Mouse (Mus musculus) CH12.LX (cell line): ENCODE results near the gene Rragc. TPM values are rescaled to one million over a fixed set of nuclear protein-coding genes. Genes with fewer than 3 reads are reported as not detected.

Source experiments
- DNase-seq: peaks from one replicate; pipeline ENCODE4 v3.0.0-alpha.2; 2013; ENCODE audit errors: extremely low read depth
- H3K27ac ChIP-seq: 2 replicates; pipeline ENCODE4 v1.5.1; 2012; ENCODE audit warnings: low read depth, mild to moderate bottlenecking, control low read depth, moderate library complexity; ENCODE audit not compliant: insufficient read depth
- H3K27me3 ChIP-seq: replicated peaks from 2 replicates; pipeline ENCODE3; 2012; ENCODE audit warnings: inconsistent platforms
- H3K36me3 ChIP-seq, 2 experiments: replicated peaks in 1 of 2; 2 replicates each; pipeline versions ENCODE3 to v1.6.1; 2012; ENCODE audit warnings: inconsistent platforms in 1 of 2, low read length in 1 of 2, mild to moderate bottlenecking in 1 of 2, mixed read lengths in 1 of 2, moderate library complexity in 1 of 2; ENCODE audit not compliant: control insufficient read depth in 1 of 2, insufficient read depth in 1 of 2
- H3K4me1 ChIP-seq, 2 experiments: 2 replicates each; pipeline ENCODE4 v1.6.1; 2012; ENCODE audit warnings: inconsistent platforms in 1 of 2, moderate library complexity in 1 of 2; ENCODE audit not compliant: insufficient read depth in 2 of 2, control insufficient read depth in 1 of 2
- H3K4me2 ChIP-seq: 2 replicates; pipeline ENCODE4 v1.6.1; 2012; ENCODE audit warnings: low read depth, mild to moderate bottlenecking, control low read depth; ENCODE audit not compliant: poor library complexity, insufficient read depth, severe bottlenecking
- H3K4me3 ChIP-seq, 3 experiments: fragments of 150-350 bp in 1 of 3; sonication (generic) in 1 of 3; replicated peaks in 1 of 3; 2 replicates each; pipeline versions ENCODE3 to v1.5.1; 2011 to 2012; ENCODE audit warnings: low read depth in 2 of 3, low read length in 2 of 3, mild to moderate bottlenecking in 2 of 3, moderate library complexity in 2 of 3, control low read depth in 1 of 3, improper control_type of control experiment in 1 of 3, inconsistent platforms in 1 of 3, mixed read lengths in 1 of 3; ENCODE audit not compliant: poor library complexity in 1 of 3
- H3K79me2 ChIP-seq: replicated peaks from 2 replicates; pipeline ENCODE4 v1.6.1; 2012; ENCODE audit warnings: mild to moderate bottlenecking, moderate library complexity; ENCODE audit not compliant: control insufficient read depth, poor library complexity, insufficient read depth, severe bottlenecking; ENCODE audit errors: extremely low read depth
- H3K9ac ChIP-seq: 2 replicates; pipeline ENCODE4 v1.6.1; 2012; ENCODE audit warnings: low read depth, mild to moderate bottlenecking, control low read depth, moderate library complexity; ENCODE audit not compliant: insufficient read depth
- H3K9me3 ChIP-seq: replicated peaks from 2 replicates; pipeline ENCODE3; 2012; ENCODE audit warnings: low read length, inconsistent platforms, mixed read lengths
- CTCF ChIP-seq, 2 experiments: IDR thresholded peaks in 1 of 2; conservative IDR thresholded peaks in 1 of 2; 2 replicates each; pipeline ENCODE4 v1.5.1; 2011 to 2012; ENCODE audit warnings: low read depth in 2 of 2, low read length in 2 of 2, improper control_type of control experiment in 1 of 2, inconsistent platforms in 1 of 2, mild to moderate bottlenecking in 1 of 2, moderate library complexity in 1 of 2
- E2F4 ChIP-seq: IDR thresholded peaks from 2 replicates; pipeline ENCODE4 v1.6.1; 2011; ENCODE audit warnings: low read depth, low read length, improper control_type of control experiment; ENCODE audit not compliant: insufficient replicate concordance
- EP300 ChIP-seq: IDR thresholded peaks from 2 replicates; pipeline ENCODE4 v1.6.1; 2011; ENCODE audit warnings: low read length, improper control_type of control experiment
- GABPA ChIP-seq: IDR thresholded peaks from 2 replicates; pipeline ENCODE4 v1.6.1; 2012; ENCODE audit warnings: low read depth, low read length, improper control_type of control experiment, inconsistent platforms; ENCODE audit not compliant: insufficient replicate concordance
- HCFC1 ChIP-seq: IDR thresholded peaks from 2 replicates; pipeline ENCODE4 v1.6.1; 2012; ENCODE audit warnings: low read depth, mild to moderate bottlenecking, inconsistent platforms, low read length, improper control_type of control experiment
- IRF4 ChIP-seq: IDR thresholded peaks from 2 replicates; pipeline ENCODE4 v1.6.1; 2014; ENCODE audit warnings: low read depth, mild to moderate bottlenecking, inconsistent platforms, low read length, improper control_type of control experiment
- JUN ChIP-seq: IDR thresholded peaks from 2 replicates; pipeline ENCODE4 v1.6.1; 2011; ENCODE audit warnings: low read depth, mild to moderate bottlenecking, low read length, improper control_type of control experiment, moderate library complexity; ENCODE audit not compliant: insufficient read depth
- JUND ChIP-seq: conservative IDR thresholded peaks from 2 replicates; pipeline ENCODE4 v1.6.1; 2011; ENCODE audit warnings: low read depth, low read length, improper control_type of control experiment
- KAT2A ChIP-seq: IDR thresholded peaks from 2 replicates; pipeline ENCODE4 v1.6.1; 2012; ENCODE audit warnings: low read length, improper control_type of control experiment, inconsistent platforms; ENCODE audit not compliant: insufficient replicate concordance
- MEF2A ChIP-seq: IDR thresholded peaks from 2 replicates; pipeline ENCODE4 v1.6.1; 2014; ENCODE audit warnings: low read depth, mild to moderate bottlenecking, inconsistent platforms, low read length, improper control_type of control experiment, borderline replicate concordance
- MXI1 ChIP-seq: IDR thresholded peaks from 2 replicates; pipeline ENCODE4 v1.6.1; 2011; ENCODE audit warnings: mild to moderate bottlenecking, low read depth, low read length, improper control_type of control experiment
- MYC ChIP-seq: IDR thresholded peaks from 2 replicates; pipeline ENCODE4 v1.6.1; 2011; ENCODE audit warnings: low read depth, mild to moderate bottlenecking, improper control_type of control experiment, low read length
- NELFE ChIP-seq: IDR thresholded peaks from 2 replicates; pipeline ENCODE4 v1.6.1; 2011; ENCODE audit warnings: low read depth, low read length, improper control_type of control experiment
- PAX5 ChIP-seq: IDR thresholded peaks from 2 replicates; pipeline ENCODE4 v1.6.1; 2012; ENCODE audit warnings: low read length, inconsistent platforms, mixed read lengths
- POLR2AphosphoS2 ChIP-seq: IDR thresholded peaks from 2 replicates; pipeline ENCODE4 v1.6.1; 2011; ENCODE audit warnings: low read depth, low read length, improper control_type of control experiment
- RAD21 ChIP-seq: IDR thresholded peaks from 2 replicates; pipeline ENCODE4 v1.6.1; 2011; ENCODE audit warnings: low read depth, mild to moderate bottlenecking, low read length, improper control_type of control experiment, moderate library complexity
- SIN3A ChIP-seq: IDR thresholded peaks from 2 replicates; pipeline ENCODE4 v1.6.1; 2012; ENCODE audit warnings: low read length, improper control_type of control experiment, inconsistent platforms
- SMC3 ChIP-seq: IDR thresholded peaks from 2 replicates; pipeline ENCODE4 v1.6.1; 2011; ENCODE audit warnings: low read depth, low read length, improper control_type of control experiment
- UBTF ChIP-seq: IDR thresholded peaks from 2 replicates; pipeline ENCODE4 v1.6.1; 2012; ENCODE audit warnings: low read depth, mild to moderate bottlenecking, inconsistent platforms, low read length, improper control_type of control experiment, moderate library complexity
- USF1 ChIP-seq: IDR thresholded peaks from 2 replicates; pipeline ENCODE4 v1.6.1; 2014; ENCODE audit warnings: low read depth, mild to moderate bottlenecking, inconsistent platforms, low read length, improper control_type of control experiment
- USF2 ChIP-seq: conservative IDR thresholded peaks from 2 replicates; pipeline ENCODE4 v1.6.1; 2011; ENCODE audit warnings: low read depth, low read length, improper control_type of control experiment
- ZKSCAN1 ChIP-seq: IDR thresholded peaks from 2 replicates; pipeline ENCODE4 v1.6.1; 2012; ENCODE audit warnings: low read depth, inconsistent platforms, low read length, improper control_type of control experiment, borderline replicate concordance
- ZMIZ1 ChIP-seq: IDR thresholded peaks from 2 replicates; pipeline ENCODE4 v1.6.1; 2012; ENCODE audit warnings: low read depth, mild to moderate bottlenecking, inconsistent platforms, low read length, improper control_type of control experiment
- dilution Hi-C: fragments of 300-500 bp; cut with MboI; formaldehyde crosslinking; loops from 2 replicates; pipeline ENCODE4 v1.14.3; 2020; ENCODE audit warnings: low sequenced_read_pairs; ENCODE audit not compliant: extremely low pct_unique_long_range_greater_than_20kb, extremely low pct_ligation_motif_present
- in situ Hi-C: fragments of 300-500 bp; cut with MboI; formaldehyde crosslinking; loops from 3 replicates; pipeline ENCODE4 v1.14.3; 2019; ENCODE audit warnings: low sequenced_read_pairs, low pct_ligation_motif_present, low pct_unique_long_range_greater_than_20kb, mixed read lengths
- polyA plus RNA-seq: library from polyadenylated mRNA; unstranded; fragments of >175 nt; gene quantifications from 2 replicates; pipeline ENCODE4 v1.2.1, GENCODE M21; 2012; ENCODE audit warnings: low read depth; ENCODE audit not compliant: insufficient read length
- total RNA-seq, 2 experiments: library from RNA; depleted of rRNA; stranded (reverse); fragments of 300-350 nt in 1 of 2; fragments of >200 nt in 1 of 2; gene quantifications; 2 replicates each; pipeline ENCODE4 v1.2.3; 2012 to 2014

Rragc gene
- total and polyA plus RNA-seq, 3 experiments = 24.0 to 67.6 (median 49.1) TPM

DNA sequence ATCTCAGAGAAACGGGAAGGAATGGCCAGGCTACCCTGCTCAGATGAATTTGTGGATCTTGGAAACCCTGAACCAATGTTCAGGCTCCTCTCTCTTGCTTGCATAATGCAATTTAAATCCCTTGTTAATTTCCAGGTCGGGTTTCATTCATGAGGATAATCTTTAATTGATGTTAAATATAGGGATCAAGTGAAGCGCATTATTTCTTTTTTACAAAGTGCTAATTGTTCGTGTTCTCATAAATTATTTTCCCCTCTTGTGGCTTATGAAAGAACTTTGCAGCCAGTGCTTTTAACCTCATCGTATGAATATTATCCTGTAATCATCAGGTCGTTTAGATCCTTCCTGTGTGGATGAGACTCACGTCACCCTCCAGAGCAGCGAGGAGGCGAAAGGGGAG is 45.5 kb downstream of the Rragc start:
- dilution Hi-C loops (no loop called here), in situ Hi-C loops (loop anchor here (25.0 kb wide), 1 partner anchor 175 kb away; no protein-coding TSS in a partner anchor)
- no peaks in the 10 kb centered on the region for H3K4me1 ChIP-seq
- H3K27ac ChIP-seq = no peak overlapping the region
- no peak overlapping the region for H3K4me2 ChIP-seq
- no peaks in the 10 kb centered on the region for H3K79me2 ChIP-seq
- DNase-seq = no peak
- no peaks in the 10 kb centered on the region for H3K9me3 ChIP-seq
- H3K36me3 ChIP-seq = no peaks in the 10 kb centered on the region
- no peak overlapping the region for H3K9ac ChIP-seq
- TF ChIP-seq MYC (no peak), HCFC1 (no peak), PAX5 (no peak), SIN3A (no peak), EP300 (no peak), MXI1 (no peak), ZKSCAN1 (no peak), USF1 (no peak), RAD21 (no peak), ZMIZ1 (no peak), JUND (no peak), CTCF (conservative IDR thresholded peaks at IDR 0.05 in 1 of 2, IDR thresholded peaks at IDR 0.05 in 1 of 2; ENCODE audit: low read depth in 2 of 2, low read length in 2 of 2) (no peak), KAT2A (no peak), IRF4 (no peak), JUN (no peak), POLR2AphosphoS2 (no peak)
- peaks cover 93% of the 10 kb centered on the region for H3K27me3 ChIP-seq
- H3K4me3 ChIP-seq = no peak overlapping the region

DNA sequence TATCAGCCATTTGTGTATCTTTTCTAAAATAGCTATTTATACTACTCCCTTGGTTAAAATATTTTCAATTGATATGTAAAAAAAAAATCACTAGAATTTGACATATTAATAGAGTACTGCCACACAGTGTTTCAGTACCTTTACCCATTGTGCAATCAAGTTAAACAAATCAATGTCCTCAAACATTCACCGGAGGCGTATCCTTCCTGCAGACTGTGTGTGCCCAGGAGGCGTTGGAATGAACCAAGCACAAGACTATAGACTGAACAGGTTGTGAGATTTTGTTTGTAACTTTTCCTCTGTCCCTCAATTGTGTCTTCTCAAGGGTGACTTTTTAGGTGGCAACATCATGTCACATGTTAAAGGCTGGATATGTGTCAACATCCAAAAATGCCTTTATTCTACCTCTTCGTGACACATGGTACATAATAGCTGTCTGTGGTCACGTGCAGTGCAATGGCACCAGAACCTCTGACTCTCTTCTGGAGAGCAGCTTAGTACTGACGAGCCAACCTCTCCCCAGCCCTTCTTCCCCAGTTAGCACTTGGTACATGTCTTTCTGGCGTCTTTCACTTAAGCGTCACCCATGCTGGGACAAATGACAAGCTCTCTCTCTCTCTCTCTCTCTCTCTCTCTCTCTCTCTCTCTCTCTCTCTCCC is 51.5 kb downstream of the Rragc start:
- Histone ChIP-seq H3K79me2 (no peaks in the 10 kb centered on the region), H3K4me2 (no peak overlapping the region), H3K9ac (no peak overlapping the region)
- no peak for DNase-seq
- dilution Hi-C loops = no loop called here
- in situ Hi-C loops = loop anchor here (25.0 kb wide), 1 partner anchor 169 kb away; no protein-coding TSS in a partner anchor
- TF ChIP-seq CTCF (conservative IDR thresholded peaks at IDR 0.05 in 1 of 2, IDR thresholded peaks at IDR 0.05 in 1 of 2; ENCODE audit: low read depth in 2 of 2, low read length in 2 of 2) = no peak
- no peak for TF ChIP-seq NELFE
- TF ChIP-seq MXI1 = no peak
- TF ChIP-seq SMC3 = no peak
- TF ChIP-seq GABPA = no peak
- no peak for TF ChIP-seq KAT2A
- no peak for TF ChIP-seq USF2
- no peak for TF ChIP-seq MEF2A
- TF ChIP-seq UBTF = no peak
- TF ChIP-seq E2F4 = no peak
- TF ChIP-seq, all 38 proteins: peak for 0
- Histone ChIP-seq H3K9me3 (peaks cover 12% of the 10 kb centered on the region), H3K4me3 (no peak overlapping the region), H3K27ac (no peak overlapping the region), H3K36me3 (no peaks in the 10 kb centered on the region), H3K4me1 (no peaks in the 10 kb centered on the region), H3K27me3 (peaks cover 70% of the 10 kb centered on the region)
